Mouse (Mus musculus) liver, postnatal 0 days (tissue): ENCODE data around the gene Col5a2.

ENCODE experiments used
- CTCF ChIP-seq: sonication (generic); IDR thresholded peaks from 2 replicates; pipeline ENCODE4 v1.5.1; 2016; ENCODE audit warnings: antibody characterized with exemption, low read depth
- EP300 ChIP-seq: IDR thresholded peaks from 2 replicates; pipeline ENCODE4 v1.6.1; 2016; ENCODE audit warnings: antibody characterized with exemption, low read depth, mild to moderate bottlenecking

GRCm38 (mm10) chr1:45521486-45521885, 18.4 kb upstream of the Col5a2 start:
- TF ChIP-seq EP300 (no peak), CTCF (no peak)
